Mouse (Mus musculus) forebrain, embryonic 11.5 days (tissue): ENCODE measurements around the gene Zfp592. TPM values are rescaled to one million over a fixed set of nuclear protein-coding genes. Genes with fewer than 3 reads are reported as not detected.
A peak's percentile ranks its signal among the peaks of the same experiment; 100 is the strongest.

Experiments used
- ATAC-seq: fragments of 200-750 bp; cut with Nextera tagmentation; replicated peaks from 2 replicates; pipeline ENCODE4 v1.8.0; 2017; ENCODE audit warnings: moderate TSS enrichment; ENCODE audit not compliant: low FRiP score
- DNase-seq: peaks from one replicate; pipeline ENCODE4 v3.0.0-alpha.2; 2017; ENCODE audit warnings: low spot score
- H3K27ac ChIP-seq: fragments of 300-500 bp; sonication (generic); 2 replicates; pipeline ENCODE4 v1.5.1; 2014; ENCODE audit warnings: low read depth, low read length
- H3K27me3 ChIP-seq: fragments of 300-500 bp; sonication (generic); 2 replicates; pipeline ENCODE4 v1.6.1; 2014; ENCODE audit warnings: mild to moderate bottlenecking, low read length, mixed read lengths; ENCODE audit not compliant: control insufficient read depth, insufficient read depth
- H3K36me3 ChIP-seq: fragments of 300-500 bp; sonication (generic); 2 replicates; pipeline ENCODE4 v1.6.1; 2014; ENCODE audit warnings: mild to moderate bottlenecking, low read length, moderate library complexity, mixed read lengths; ENCODE audit not compliant: control insufficient read depth, insufficient read depth
- H3K4me1 ChIP-seq: fragments of 300-500 bp; sonication (generic); replicated peaks from 2 replicates; pipeline ENCODE4 v1.6.1; 2014; ENCODE audit warnings: low read length, mixed read lengths; ENCODE audit not compliant: control insufficient read depth, insufficient read depth
- H3K4me2 ChIP-seq: fragments of 300-500 bp; sonication (generic); 2 replicates; pipeline ENCODE4 v1.6.1; 2014; ENCODE audit warnings: low read depth, mild to moderate bottlenecking, low read length, moderate library complexity, mixed read lengths; ENCODE audit not compliant: severe bottlenecking
- H3K4me3 ChIP-seq: fragments of 300-500 bp; sonication (generic); 2 replicates; pipeline ENCODE4 v1.5.1; 2014; ENCODE audit warnings: low read depth, low read length
- H3K9ac ChIP-seq: fragments of 300-500 bp; sonication (generic); 2 replicates; pipeline ENCODE4 v1.6.1; 2014; ENCODE audit warnings: low read length
- H3K9me3 ChIP-seq: fragments of 300-500 bp; sonication (generic); 2 replicates; pipeline ENCODE4 v1.6.1; 2016; ENCODE audit warnings: low read length, mixed read lengths; ENCODE audit not compliant: control insufficient read depth
- WGBS: fragments of 180-500 bp; shearing (Covaris S2); extraction: QIAGEN DNeasy Blood & Tissue Kit; methylation state at CpG from one replicate; pipeline ENCODE4 v1.1.7; 2014; 5-methylcytosine and 5-hydroxymethylcytosine counted together
- polyA plus RNA-seq: library from polyadenylated mRNA; unstranded; fragments of >200 nt; fragmentation: Nextera tagmentation; extraction: Ambion mirVana; gene quantifications from 2 replicates; pipeline ENCODE4 v1.2.1, GENCODE M21; 2014

The Zfp592 gene
- 15.9 TPM in 2 replicates for polyA plus RNA-seq

GRCm38 (mm10) chr7:80992980-80993833 is at the start of gene Zfp592:
Gene Zfp592 (plus strand): TSS chr7:80993681.
- H3K36me3 ChIP-seq: no peaks in the 10 kb centered on the region
- peak within 1 kb of the TSS; percentile 91 for H3K27ac ChIP-seq
- H3K9ac ChIP-seq: peak within 1 kb of the TSS; percentile 97
- DNase-seq (peak; percentile 93), ATAC-seq (peak; percentile 91)
- H3K4me2 ChIP-seq: peak within 1 kb of the TSS; percentile 75
- H3K4me1 ChIP-seq: peaks cover 10% of the 10 kb centered on the region; the same call in 1 of the 2 replicates
- no peaks in the 10 kb centered on the region for H3K27me3 ChIP-seq
- 0% methylated on average over 61 of the region's 102 CpGs for WGBS
- no peaks in the 10 kb centered on the region for H3K9me3 ChIP-seq
- H3K4me3 ChIP-seq: peak within 1 kb of the TSS; percentile 62

GRCm38 (mm10) chr7:80947445-80948350 is 45.8 kb upstream of the Zfp592 start, which contains the start of gene Sec11a:
Gene Sec11a (minus strand): TSS chr7:80947780.
- Histone ChIP-seq H3K9me3 (no peaks in the 10 kb centered on the region), H3K4me1 (peaks cover 3% of the 10 kb centered on the region; the same call in 1 of the 2 replicates), H3K4me2 (peak within 1 kb of the TSS; percentile 78), H3K4me3 (peak within 1 kb of the TSS; percentile 74), H3K27ac (peak within 1 kb of the TSS; percentile 93), H3K36me3 (no peaks in the 10 kb centered on the region), H3K27me3 (no peaks in the 10 kb centered on the region), H3K9ac (peak within 1 kb of the TSS; percentile 87)
- DNase-seq: peak; percentile 94
- WGBS: 2% methylated on average over 44 of the region's 44 CpGs
- ATAC-seq: peak; percentile 100

- H3K27me3 ChIP-seq: no peaks in the 10 kb centered on the region
- ATAC-seq (no peak), DNase-seq (no peak)
- no peaks in the 10 kb centered on the region for H3K36me3 ChIP-seq
- no peaks in the 10 kb centered on the region for H3K4me1 ChIP-seq
- 88% methylated on average over 4 of the region's 4 CpGs for WGBS
- H3K9ac ChIP-seq: no peak overlapping the region
- no peak overlapping the region for H3K4me3 ChIP-seq
- H3K27ac ChIP-seq: no peak overlapping the region
- H3K9me3 ChIP-seq: no peaks in the 10 kb centered on the region
- H3K4me2 ChIP-seq: no peak overlapping the region
These were observed 42.0 kb upstream of the Zfp592 start for GRCm38 (mm10) chr7:80951461-80951860.

GRCm38 (mm10) chr7:80952140-80952539 is 41.3 kb upstream of the Zfp592 start:
- Histone ChIP-seq H3K4me2 (no peak overlapping the region), H3K4me1 (no peaks in the 10 kb centered on the region), H3K36me3 (no peaks in the 10 kb centered on the region), H3K4me3 (no peak overlapping the region), H3K9ac (no peak overlapping the region), H3K27me3 (no peaks in the 10 kb centered on the region), H3K9me3 (no peaks in the 10 kb centered on the region), H3K27ac (no peak overlapping the region)
- DNase-seq (no peak), ATAC-seq (no peak)
- 74% methylated on average over 3 of the region's 3 CpGs for WGBS

GRCm38 (mm10) chr7:80954251-80954650 is 39.2 kb upstream of the Zfp592 start:
- Histone ChIP-seq H3K4me2 (no peak overlapping the region), H3K4me1 (no peaks in the 10 kb centered on the region), H3K27me3 (no peaks in the 10 kb centered on the region), H3K9ac (no peak overlapping the region), H3K9me3 (no peaks in the 10 kb centered on the region), H3K27ac (no peak overlapping the region), H3K4me3 (no peak overlapping the region), H3K36me3 (no peaks in the 10 kb centered on the region)
- ATAC-seq (no peak), DNase-seq (no peak)
- 78% methylated on average over 2 of the region's 2 CpGs for WGBS

- WGBS: 93% methylated on average over 2 of the region's 2 CpGs
- H3K36me3 ChIP-seq: no peaks in the 10 kb centered on the region
- H3K9me3 ChIP-seq: no peaks in the 10 kb centered on the region
- H3K4me3 ChIP-seq: no peak overlapping the region
- no peaks in the 10 kb centered on the region for H3K4me1 ChIP-seq
- DNase-seq (no peak), ATAC-seq (no peak)
- H3K9ac ChIP-seq: no peak overlapping the region
- H3K27me3 ChIP-seq: no peaks in the 10 kb centered on the region
- H3K27ac ChIP-seq: no peak overlapping the region
- H3K4me2 ChIP-seq: no peak overlapping the region
These were observed 36.6 kb upstream of the Zfp592 start for GRCm38 (mm10) chr7:80956891-80957290.

GRCm38 (mm10) chr7:80959003-80959402 is 34.5 kb upstream of the Zfp592 start:
- 81% methylated on average over 3 of the region's 3 CpGs for WGBS
- Histone ChIP-seq H3K27me3 (no peaks in the 10 kb centered on the region), H3K4me2 (no peak overlapping the region), H3K4me3 (no peak overlapping the region), H3K4me1 (no peaks in the 10 kb centered on the region), H3K9me3 (no peaks in the 10 kb centered on the region), H3K36me3 (no peaks in the 10 kb centered on the region), H3K27ac (no peak overlapping the region), H3K9ac (no peak overlapping the region)
- no peak for DNase-seq
- no peak for ATAC-seq

- Histone ChIP-seq H3K36me3 (no peaks in the 10 kb centered on the region), H3K4me2 (no peak overlapping the region), H3K4me3 (no peak overlapping the region), H3K9ac (no peak overlapping the region), H3K9me3 (no peaks in the 10 kb centered on the region), H3K27me3 (no peaks in the 10 kb centered on the region), H3K4me1 (no peaks in the 10 kb centered on the region), H3K27ac (no peak overlapping the region)
- DNase-seq (no peak), ATAC-seq (no peak)
- WGBS: 48% methylated on average over 6 of the region's 6 CpGs
These were observed 30.7 kb upstream of the Zfp592 start for GRCm38 (mm10) chr7:80962799-80963198.
